In the genomic region with DNA sequence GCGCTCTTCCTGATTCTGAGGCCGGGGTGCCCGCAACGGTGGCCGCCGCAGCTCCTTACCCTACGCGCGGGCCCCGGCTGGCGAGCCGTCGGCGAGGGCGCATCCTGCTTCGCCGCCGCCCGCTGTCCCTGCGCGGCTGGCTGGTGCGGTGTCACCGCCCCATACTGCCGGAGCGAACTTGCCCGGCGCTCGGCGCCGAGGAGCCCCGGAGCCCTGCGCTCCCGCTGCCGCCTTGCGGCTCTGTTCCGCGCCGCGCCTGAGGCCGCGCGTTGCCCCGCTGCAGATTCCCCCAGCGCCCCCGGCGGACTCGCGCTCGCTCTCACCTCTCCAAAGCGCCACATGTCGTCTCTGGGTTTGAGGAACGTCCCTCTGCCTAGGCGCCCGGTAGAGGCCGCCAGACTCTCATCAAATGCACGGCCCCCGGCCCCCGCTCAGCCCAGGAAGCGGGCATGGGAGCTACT, we compare ENCODE assay signal across 8 mouse cellular contexts. TPM values are rescaled to one million over a fixed set of nuclear protein-coding genes. Genes with fewer than 3 reads are reported as not detected.
DNase-seq lines count a peak whose midpoint lies in the region; ATAC-seq lines count a peak whose summit lies in the region.

A gene (minus strand): TSS at position 379 of the 461 bp plus-strand sequence.

- peak; percentile 89 for ATAC-seq in forebrain, embryonic 15.5 days (replicated peaks)
- ATAC-seq in midbrain, embryonic 14.5 days (ENCODE audit: low FRiP score, low TSS enrichment): peak; percentile 72

- DNase-seq in heart, embryonic 10.5 days (ENCODE audit: low spot score): no peak
- DNase-seq in heart, adult 8-10 months (ENCODE audit: low spot score): no peak
- peak; percentile 77 for DNase-seq in R1 (ENCODE audit: low read depth, low spot score)
- peak; percentile 60 to 78 for DNase-seq in layer of hippocampus, postnatal 10 days (ENCODE audit: low spot score in 2 of 2)
- DNase-seq in midbrain, embryonic 14.5 days: peak; percentile 84
- DNase-seq in T-cell, adult 2 months (ENCODE audit: low spot score): no peak
- no peak for DNase-seq in lung, adult 18-20 months

- no peaks in the 10 kb centered on the region for H3K36me3 ChIP-seq in heart, embryonic 10.5 days
- no peaks in the 10 kb centered on the region for H3K36me3 ChIP-seq in forebrain, embryonic 15.5 days
- no peaks in the 10 kb centered on the region for H3K36me3 ChIP-seq in midbrain, embryonic 14.5 days (ENCODE audit: control insufficient read depth, insufficient read depth, low read length)

- H3K4me3 ChIP-seq in heart, embryonic 10.5 days: peak within 1 kb of the TSS; percentile 64
- peak within 1 kb of the TSS; percentile 60 for H3K4me3 ChIP-seq in forebrain, embryonic 15.5 days
- peak within 1 kb of the TSS; percentile 53 for H3K4me3 ChIP-seq in midbrain, embryonic 14.5 days (replicated peaks; ENCODE audit: low read depth, low read length)

- no peak within 1 kb of the TSS for H3K27ac ChIP-seq in heart, embryonic 10.5 days
- H3K27ac ChIP-seq in forebrain, embryonic 15.5 days (replicated peaks): 0 out of 2 replicates have a peak within 1 kb of the TSS, but pooled peaks have one; percentile 9
- peak within 1 kb of the TSS; percentile 57; the same call in 1 of the 2 replicates for H3K27ac ChIP-seq in midbrain, embryonic 14.5 days (replicated peaks; ENCODE audit: low read depth, low read length)

- peak within 1 kb of the TSS; percentile 53 for H3K9ac ChIP-seq in forebrain, embryonic 15.5 days (replicated peaks)
- H3K9ac ChIP-seq in midbrain, embryonic 14.5 days (replicated peaks; ENCODE audit: low read length): peak within 1 kb of the TSS; percentile 61

- H3K4me2 ChIP-seq in forebrain, embryonic 15.5 days (replicated peaks): peak within 1 kb of the TSS; percentile 79
- H3K4me2 ChIP-seq in midbrain, embryonic 14.5 days (ENCODE audit: low read length): peak within 1 kb of the TSS; percentile 73

- no peaks in the 10 kb centered on the region for H3K9me3 ChIP-seq in heart, embryonic 10.5 days
- H3K9me3 ChIP-seq in forebrain, embryonic 15.5 days: no peaks in the 10 kb centered on the region
- H3K9me3 ChIP-seq in midbrain, embryonic 14.5 days (ENCODE audit: control insufficient read depth, low read length): no peaks in the 10 kb centered on the region

- H3K4me1 ChIP-seq in heart, embryonic 10.5 days: peaks cover 14% of the 10 kb centered on the region
- H3K4me1 ChIP-seq in forebrain, embryonic 15.5 days: peaks cover 13% of the 10 kb centered on the region
- H3K4me1 ChIP-seq in midbrain, embryonic 14.5 days (ENCODE audit: control insufficient read depth, insufficient read depth, low read length): no peaks in the 10 kb centered on the region

- peaks cover 54% of the 10 kb centered on the region for H3K27me3 ChIP-seq in heart, embryonic 10.5 days (ENCODE audit: insufficient read depth, poor library complexity, severe bottlenecking)
- peaks cover 39% of the 10 kb centered on the region for H3K27me3 ChIP-seq in forebrain, embryonic 15.5 days
- peaks cover 47% of the 10 kb centered on the region for H3K27me3 ChIP-seq in midbrain, embryonic 14.5 days (ENCODE audit: control insufficient read depth, insufficient read depth, low read length)

- 1% methylated on average over 59 of the region's 59 CpGs for WGBS in heart, embryonic 10.5 days
- WGBS in forebrain, embryonic 15.5 days: under 1% methylated on average over 59 of the region's 59 CpGs
- WGBS in midbrain, embryonic 14.5 days: under 1% methylated on average over 54 of the region's 59 CpGs

RNA-seq across cellular contexts. Expression of the gene that starts here (rescaled TPM):
- 0.15 and 0.22 TPM in 2 replicates for polyA plus RNA-seq in heart, embryonic 10.5 days (2016; fragmentation: Nextera tagmentation; extraction: Ambion mirVana)
- total RNA-seq in heart, adult 8-10 months (2022): not detected
- 23.1 and 29.5 TPM in 2 replicates for polyA plus RNA-seq in forebrain, embryonic 15.5 days (2015; fragmentation: Nextera tagmentation; extraction: Ambion mirVana)
- total RNA-seq in layer of hippocampus, postnatal 10 days (2021): 100 to 1,000 TPM; 200 to 221 TPM
- polyA plus RNA-seq in midbrain, embryonic 14.5 days (2014; fragmentation: Nextera tagmentation; extraction: Ambion mirVana): 25.2 and 27.8 TPM in 2 replicates

Comparison
In these comparisons a context has a peak if more than half of its experiments do, and no peak if none do; other contexts are left out.
1. RNA of the gene that starts here (total RNA-seq): 200 to 221 TPM in layer of hippocampus, postnatal 10 days; not detected in heart, adult 8-10 months; every median in the first group is over 100 times any median in the second.
2. RNA of the gene that starts here (polyA plus RNA-seq): 23.1 to 29.5 TPM in forebrain, embryonic 15.5 days and 25.2 to 27.8 TPM in midbrain, embryonic 14.5 days; 0.15 to 0.22 TPM in heart, embryonic 10.5 days; every median in the first group is over 10 times any median in the second.
3. DNase-seq: peak in R1 (single experiment), layer of hippocampus, postnatal 10 days (2 of 2) and midbrain, embryonic 14.5 days (single experiment); none in heart, embryonic 10.5 days (single experiment), heart, adult 8-10 months (single experiment), T-cell, adult 2 months (single experiment) and lung, adult 18-20 months (0 of 2).
4. Peak in every context shown above with its lines, with median percentiles within 50 percentile points of each other: H3K4me3 ChIP-seq.